ENCODE assay signal across 28 mouse cellular contexts in genomic region chr19:11823346-11824065, GRCm38 (mm10). TPM values are rescaled to one million over a fixed set of nuclear protein-coding genes. Genes with fewer than 3 reads are reported as not detected.
A peak's percentile ranks its signal among the peaks of the same experiment; 100 is the strongest.
DNase-seq lines count a peak whose midpoint lies in the region; TF ChIP-seq lines count a peak whose summit lies in the region.
"Had no signal": no experiment of that assay in that cellular context is flagged by ENCODE, and none has a peak within 500 bp of the region (broad histone marks: within the 10 kb centered on the region; RNA-seq: fewer than 3 reads in every experiment).

No protein-coding gene starts in this region.

- no peak for TF ChIP-seq CTCF in E14TG2a.4 (conservative IDR thresholded peaks at IDR 0.05; ENCODE audit: low read length)
- TF ChIP-seq CTCF in bone marrow macrophage, adult 2 months (IDR thresholded peaks at IDR 0.05; ENCODE audit: low read depth, low read length) = no peak
- no peak for TF ChIP-seq CTCF in kidney, adult 2 months (conservative IDR thresholded peaks at IDR 0.05; ENCODE audit: insufficient read depth, insufficient read length, low read depth, low read length)

- DNase-seq in ES-CJ7 (ENCODE audit: low read depth, low spot score) (peak; percentile 79), R1 (ENCODE audit: low read depth, low spot score) (peak; percentile 48)
- no peak for DNase-seq in embryo, embryonic 10 days (ENCODE audit: low spot score)
- DNase-seq in kidney, adult 2 months = no peak
- no peak for DNase-seq in urinary bladder, postnatal 4 days (ENCODE audit: low spot score in 2 of 2)
- DNase-seq: adrenal gland, adult 8-10 months; adrenal gland, postnatal 14 days; adrenal gland, postnatal 36 days; B cell, adult 2 months; cerebellum, adult 11-12 months; cerebellum, adult 2 months; cerebellum, adult 9-11 months; cerebellum, postnatal 14 days; cerebellum, postnatal 36 days; forebrain, postnatal 0 days had no signal

- no peaks in the 10 kb centered on the region for H3K9me3 ChIP-seq in E14TG2a.4 (ENCODE audit: low read length)
- H3K9me3 ChIP-seq: embryonic facial prominence, embryonic 10.5 days; embryonic facial prominence, embryonic 12.5 days; forebrain, embryonic 13.5 days; forebrain, embryonic 15.5 days; G1E had no signal

- WGBS in kidney, adult 2 months = 56% methylated on average over 4 of the region's 4 CpGs

- H3K27me3 ChIP-seq in E14TG2a.4 (ENCODE audit: insufficient read depth, low read length) = peaks cover 9% of the 10 kb centered on the region
- no peaks in the 10 kb centered on the region; the same call in 1 of the 2 replicates for H3K27me3 ChIP-seq in kidney, adult 2 months (replicated peaks; ENCODE audit: control insufficient read depth, insufficient read depth, low read length)
- H3K27me3 ChIP-seq: Patski had no signal

- H3K4me1 ChIP-seq in E14TG2a.4 (replicated peaks; ENCODE audit: low read depth, low read length) = peaks cover 61% of the 10 kb centered on the region
- H3K4me1 ChIP-seq in bone marrow macrophage, adult 2 months (ENCODE audit: control insufficient read depth, insufficient read depth, low read length) = peaks cover 19% of the 10 kb centered on the region
- H3K4me1 ChIP-seq in kidney, adult 2 months (ENCODE audit: control insufficient read depth, insufficient read depth, low read length) = peaks cover 6% of the 10 kb centered on the region; the same call in 1 of the 2 replicates

- H3K27ac ChIP-seq in bone marrow macrophage, adult 2 months (ENCODE audit: insufficient read depth, low read depth, low read length) = peak overlapping the region; percentile 28
- H3K27ac ChIP-seq in kidney, adult 2 months (ENCODE audit: insufficient read depth, low read depth, low read length) = no peak overlapping the region
- H3K27ac ChIP-seq: embryonic facial prominence, embryonic 10.5 days; embryonic facial prominence, embryonic 12.5 days; forebrain, embryonic 13.5 days; forebrain, embryonic 15.5 days had no signal

- no peak for TF ChIP-seq POLR2A in bone marrow macrophage, adult 2 months (IDR thresholded peaks at IDR 0.05; ENCODE audit: borderline replicate concordance, low read depth, low read length)
- TF ChIP-seq POLR2A in kidney, adult 2 months (IDR thresholded peaks at IDR 0.05; ENCODE audit: low read depth, low read length) = no peak

- H3K36me3 ChIP-seq in E14TG2a.4 (ENCODE audit: insufficient read depth, low read length) = no peaks in the 10 kb centered on the region
- H3K36me3 ChIP-seq in kidney, adult 2 months (ENCODE audit: control insufficient read depth, insufficient read depth, low read length) = no peaks in the 10 kb centered on the region
- H3K36me3 ChIP-seq: embryonic facial prominence, embryonic 10.5 days; embryonic facial prominence, embryonic 12.5 days; forebrain, embryonic 15.5 days; G1E had no signal

- peak overlapping the region; percentile 27; the same call in 1 of the 2 replicates for H3K4me3 ChIP-seq in E14TG2a.4 (replicated peaks; ENCODE audit: low read length)
- H3K4me3 ChIP-seq in bone marrow macrophage, adult 2 months (ENCODE audit: insufficient read depth, low read length) = no peak overlapping the region
- H3K4me3 ChIP-seq in kidney, adult 2 months (ENCODE audit: insufficient read depth, low read depth, low read length) = no peak overlapping the region
- H3K4me3 ChIP-seq: embryonic facial prominence, embryonic 10.5 days; embryonic facial prominence, embryonic 12.5 days; forebrain, embryonic 13.5 days; forebrain, embryonic 15.5 days had no signal

RNA-seq across cellular contexts. Expression of gene Stx3, which starts 4.3 kb away (rescaled TPM):
- polyA plus RNA-seq in bone marrow macrophage, adult 2 months (2012; ENCODE audit: insufficient read depth, insufficient read length, missing spikeins) = 23.1 and 28.0 TPM in 2 replicates
- 23.0 and 23.9 TPM in 2 replicates for polyA plus RNA-seq in kidney, adult 2 months (2012; rRNA removed)
- polyA plus RNA-seq: G1E had no signal

RNA-seq across cellular contexts. Expression of gene Olfr1417, which starts 15.5 kb away (rescaled TPM):
- not detected in 2 replicates for polyA plus RNA-seq in bone marrow macrophage, adult 2 months (2012; ENCODE audit: insufficient read depth, insufficient read length, missing spikeins)
- not detected in 2 replicates for polyA plus RNA-seq in kidney, adult 2 months (2012; rRNA removed)
- polyA plus RNA-seq: activated CD4-positive, CD25-positive, alpha-beta regulatory T cell, adult 4 months; CD4-positive, CD25-positive, alpha-beta regulatory T cell, adult 4 months; cerebellum, adult 2 months; embryonic facial prominence, embryonic 10.5 days; embryonic facial prominence, embryonic 12.5 days; embryonic facial prominence, embryonic 14.5 days; forebrain, embryonic 11.5 days; forebrain, embryonic 15.5 days; G1E had no signal

RNA-seq across cellular contexts. Expression of gene Olfr1418, which starts 37.4 kb away (rescaled TPM):
- not detected in 2 replicates for polyA plus RNA-seq in bone marrow macrophage, adult 2 months (2012; ENCODE audit: insufficient read depth, insufficient read length, missing spikeins)
- polyA plus RNA-seq in kidney, adult 2 months (2012; rRNA removed) = not detected in 2 replicates
- polyA plus RNA-seq: activated CD4-positive, CD25-positive, alpha-beta regulatory T cell, adult 4 months; brain, embryonic 14.5 days; CD4-positive, CD25-positive, alpha-beta regulatory T cell, adult 4 months; cerebellum, adult 2 months; embryonic facial prominence, embryonic 10.5 days; embryonic facial prominence, embryonic 12.5 days; embryonic facial prominence, embryonic 14.5 days; forebrain, embryonic 11.5 days; forebrain, embryonic 13.5 days; forebrain, embryonic 15.5 days; forebrain, postnatal 0 days; G1E had no signal

RNA-seq across cellular contexts. Expression of gene Olfr1419, which starts 51.4 kb away (rescaled TPM):
- polyA plus RNA-seq in bone marrow macrophage, adult 2 months (2012; ENCODE audit: insufficient read depth, insufficient read length, missing spikeins) = not detected in 2 replicates
- polyA plus RNA-seq in kidney, adult 2 months (2012; rRNA removed) = 0.05 TPM in 1 of 2 replicates, not detected in the other
- polyA plus RNA-seq: activated CD4-positive, CD25-positive, alpha-beta regulatory T cell, adult 4 months; CD4-positive, CD25-positive, alpha-beta regulatory T cell, adult 4 months; embryonic facial prominence, embryonic 10.5 days; embryonic facial prominence, embryonic 12.5 days; embryonic facial prominence, embryonic 14.5 days; forebrain, embryonic 11.5 days; forebrain, embryonic 13.5 days; forebrain, embryonic 15.5 days; forebrain, postnatal 0 days; G1E; Patski had no signal

RNA-seq across cellular contexts. Expression of gene Mrpl16, which starts 53.3 kb away (rescaled TPM):
- polyA plus RNA-seq in bone marrow macrophage, adult 2 months (2012; ENCODE audit: insufficient read depth, insufficient read length, missing spikeins) = 19.2 and 20.8 TPM in 2 replicates
- 28.9 and 42.4 TPM in 2 replicates for polyA plus RNA-seq in kidney, adult 2 months (2012; rRNA removed)

Comparison
In these comparisons a context has a peak if more than half of its experiments do, and no peak if none do; other contexts are left out.
1. DNase-seq: peak in ES-CJ7 (single experiment) and R1 (single experiment); none in embryo, embryonic 10 days (single experiment), kidney, adult 2 months (single experiment) and urinary bladder, postnatal 4 days (0 of 2).